Mouse (Mus musculus) heart, adult 2 months (tissue): ENCODE measurements around the gene Ino80e. TPM values are rescaled to one million over a fixed set of nuclear protein-coding genes. Genes with fewer than 3 reads are reported as not detected.

ENCODE experiments used
- DNase-seq, 2 experiments: peaks; one replicate each; pipeline ENCODE4 v3.0.0; 2021
- H3K27ac ChIP-seq: fragments of 200-600 bp; 2 replicates; pipeline ENCODE4 v1.8.1; 2022
- H3K27me3 ChIP-seq: fragments of 200-500 bp; 2 replicates; pipeline ENCODE4 v1.6.1; 2012; ENCODE audit warnings: mild to moderate bottlenecking, low read length, inconsistent platforms, mixed read lengths; ENCODE audit not compliant: control insufficient read depth, insufficient read depth
- H3K36me3 ChIP-seq: fragments of 200-500 bp; 2 replicates; pipeline ENCODE4 v1.6.1; 2012; ENCODE audit warnings: low read length, inconsistent platforms; ENCODE audit not compliant: control insufficient read depth, insufficient read depth
- H3K4me1 ChIP-seq: fragments of 200-500 bp; 2 replicates; pipeline ENCODE4 v1.6.1; 2011; ENCODE audit warnings: low read length; ENCODE audit not compliant: control insufficient read depth, insufficient read depth
- H3K4me3 ChIP-seq: fragments of 200-600 bp; 2 replicates; pipeline ENCODE4 v1.8.1; 2022
- H3K79me2 ChIP-seq: fragments of 200-500 bp; replicated peaks from 2 replicates; pipeline ENCODE4 v1.6.1; 2012; ENCODE audit warnings: mild to moderate bottlenecking, inconsistent platforms, low read length, moderate library complexity, mixed read lengths; ENCODE audit not compliant: control insufficient read depth, insufficient read depth
- H3K9ac ChIP-seq: fragments of 200-500 bp; 2 replicates; pipeline ENCODE4 v1.6.1; 2012; ENCODE audit warnings: low read depth, mild to moderate bottlenecking, control low read depth, inconsistent platforms, low read length, mixed read lengths
- CTCF ChIP-seq: fragments of 200-600 bp; IDR thresholded peaks from 2 replicates; pipeline ENCODE4 v1.8.1; 2022; ENCODE audit warnings: antibody characterized with exemption, mild to moderate bottlenecking, moderate library complexity
- EP300 ChIP-seq: fragments of 200-500 bp; IDR thresholded peaks from 2 replicates; pipeline ENCODE4 v1.6.1; 2011; ENCODE audit warnings: low read depth, low read length, control low read depth; ENCODE audit not compliant: insufficient read depth
- POLR2A ChIP-seq: fragments of 200-500 bp; IDR thresholded peaks from 2 replicates; pipeline ENCODE4 v1.6.1; 2011; ENCODE audit warnings: mild to moderate bottlenecking, low read depth, low read length, control low read depth; ENCODE audit not compliant: insufficient read depth
- WGBS: fragments of 180-500 bp; shearing (Covaris S2); methylation state at CpG from one replicate; pipeline ENCODE4 v1.1.7; 2018; 5-methylcytosine and 5-hydroxymethylcytosine counted together
- intact Hi-C: fragments of 180-260 bp; cut with DNase I; formaldehyde crosslinking; loops from one replicate; pipeline ENCODE4 v1.15.1; 2025
- polyA plus RNA-seq: library from polyadenylated mRNA; depleted of rRNA; stranded (reverse); fragments of >200 nt; gene quantifications from 2 replicates; pipeline ENCODE4 v1.2.3, GENCODE M21; 2012
- total RNA-seq, 2 experiments: library from RNA; stranded (reverse); gene quantifications; 2 replicates each; pipeline ENCODE4 v1.2.3; 2021

The Ino80e gene
- total and polyA plus RNA-seq, 3 experiments = 16.8 to 25.9 (median 18.3) TPM

GRCm38 (mm10) chr7:126896912-126897311 is 34.7 kb upstream of the Ino80e start:
- intact Hi-C loops = loop anchor here (5.0 kb wide), 2 partner anchors 35 to 130 kb away; partner anchors contain the start of genes Hirip3, Ino80e and Maz
- Histone ChIP-seq H3K27me3 (no peaks in the 10 kb centered on the region), H3K79me2 (no peaks in the 10 kb centered on the region), H3K9ac (peak overlapping the region; percentile 17), H3K4me3 (peak overlapping the region; percentile 75; the same call in 1 of the 2 replicates), H3K36me3 (no peaks in the 10 kb centered on the region; the same call in none of the 2 replicates), H3K27ac (peak overlapping the region; percentile 97), H3K4me1 (peaks cover 8% of the 10 kb centered on the region)
- DNase-seq = peak in 1 of 2 experiments; percentile 38
- WGBS = 82% methylated on average over 5 of the region's 5 CpGs
- TF ChIP-seq CTCF (no peak), EP300 (no peak), POLR2A (no peak)

DNA sequence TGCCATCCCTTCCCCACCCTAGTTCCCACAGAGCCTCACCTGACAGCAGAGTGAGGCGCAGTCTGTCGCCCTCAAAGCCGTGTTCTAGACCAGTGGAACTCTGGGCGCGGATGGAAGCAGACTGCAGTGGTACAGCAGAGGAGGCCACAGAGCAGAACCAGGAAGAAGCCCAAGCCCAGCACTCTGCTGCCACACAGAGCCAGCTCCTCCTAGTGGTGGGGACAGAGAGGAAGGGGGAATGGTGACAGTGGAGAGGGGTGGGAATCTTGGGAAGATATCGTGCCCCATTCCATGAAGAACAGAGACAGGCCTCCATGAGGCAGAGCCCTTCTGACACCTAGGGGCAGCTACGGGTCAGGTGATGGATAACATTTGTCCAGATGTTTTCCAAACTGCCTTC is 26.7 kb upstream of the Ino80e start:
- Histone ChIP-seq H3K27ac (peak overlapping the region; percentile 28; the same call in 1 of the 2 replicates), H3K9ac (no peak overlapping the region)
- TF ChIP-seq POLR2A (no peak), CTCF (peak; percentile 67)

GRCm38 (mm10) chr7:126887281-126887680 is 25.1 kb upstream of the Ino80e start:
- no peaks in the 10 kb centered on the region; the same call in 1 of the 2 replicates for H3K4me1 ChIP-seq
- peaks cover 3% of the 10 kb centered on the region for H3K79me2 ChIP-seq
- WGBS = 94% methylated on average over 5 of the region's 5 CpGs
- DNase-seq = no peak
- H3K36me3 ChIP-seq = no peaks in the 10 kb centered on the region
- TF ChIP-seq EP300 = no peak
- no peak for TF ChIP-seq POLR2A
- TF ChIP-seq CTCF = no peak
- intact Hi-C loops = loop anchor here (5.0 kb wide), 1 partner anchor 40 kb away; the partner anchor contains the start of gene Kctd13
- H3K27me3 ChIP-seq = no peaks in the 10 kb centered on the region
- no peak overlapping the region for H3K4me3 ChIP-seq
- H3K27ac ChIP-seq = no peak overlapping the region
- no peak overlapping the region for H3K9ac ChIP-seq

More for the DNA sequence above, 26.7 kb upstream of the Ino80e start:
- Histone ChIP-seq H3K4me3 (no peak overlapping the region), H3K4me1 (no peaks in the 10 kb centered on the region; the same call in 1 of the 2 replicates), H3K79me2 (peaks cover under 1% of the 10 kb centered on the region), H3K36me3 (no peaks in the 10 kb centered on the region), H3K27me3 (no peaks in the 10 kb centered on the region)
- no peak for DNase-seq
- WGBS = 45% methylated on average over 7 of the region's 7 CpGs
- intact Hi-C loops = loop anchor here (2.0 to 5.0 kb wide), 2 partner anchors 38 to 66 kb away; partner anchors contain the start of gene Kctd13

DNA sequence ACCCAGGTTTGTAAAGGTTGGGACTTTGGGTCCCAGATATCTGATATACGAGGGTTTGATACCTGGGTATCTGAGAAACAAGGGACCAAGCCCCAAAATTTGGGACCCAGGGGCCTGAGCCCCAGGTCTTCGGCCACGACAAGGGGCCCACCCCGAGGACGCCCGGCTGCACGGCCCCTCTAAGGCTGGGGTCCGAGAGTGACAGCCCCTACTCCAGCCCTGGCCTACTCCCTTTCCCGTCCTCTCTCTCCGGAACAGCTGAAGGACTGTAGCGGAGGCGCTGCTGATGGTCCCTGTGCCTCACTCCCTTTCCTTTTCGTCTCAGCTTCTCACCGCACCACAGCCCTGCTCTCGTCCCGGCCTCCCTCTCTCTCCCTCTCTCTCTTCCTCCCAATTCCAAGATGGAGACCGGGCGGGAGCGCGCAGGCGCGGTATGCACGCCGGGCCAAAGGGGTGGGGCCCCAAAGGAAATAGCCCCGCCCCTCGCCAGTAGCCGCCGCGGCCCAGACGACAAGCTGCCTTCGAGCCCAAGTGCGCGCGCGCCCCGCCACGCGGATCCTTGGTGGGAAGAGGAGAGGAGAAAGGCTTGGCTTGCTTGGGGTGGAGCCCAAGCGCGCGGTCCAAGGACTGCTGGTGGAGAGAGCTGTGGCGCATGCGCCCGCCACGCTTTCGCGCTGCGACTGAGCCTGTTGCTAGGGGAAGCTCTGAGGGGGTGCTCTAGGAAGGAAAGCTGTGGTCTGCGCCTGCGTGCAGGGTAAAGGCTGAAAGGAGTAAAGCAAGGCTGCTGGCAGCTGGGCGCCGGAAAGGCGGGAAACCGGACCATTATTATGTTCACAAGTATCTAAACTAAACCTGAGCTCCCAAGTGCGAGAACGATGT is 22.3 kb upstream of the Ino80e start, which contains the start of gene Taok2:
Taok2 (minus strand) TSS at position 418 of the 879 bp plus-strand sequence.
- Histone ChIP-seq H3K27me3 (no peaks in the 10 kb centered on the region), H3K27ac (peak within 1 kb of the TSS; percentile 92), H3K36me3 (peaks cover 11% of the 10 kb centered on the region), H3K4me1 (peaks cover 4% of the 10 kb centered on the region), H3K9ac (peak within 1 kb of the TSS; percentile 75), H3K79me2 (peaks cover 6% of the 10 kb centered on the region), H3K4me3 (peak within 1 kb of the TSS; percentile 94)
- under 1% methylated on average over 56 of the region's 56 CpGs for WGBS
- peak; percentile 98 to 99 for DNase-seq
- TF ChIP-seq POLR2A (peak; percentile 98), EP300 (peak; percentile 48; the same call in 1 of the 2 replicates), CTCF (peak; percentile 18)
- intact Hi-C loops = loop anchor here (1.0 to 5.0 kb wide), 4 partner anchors 14 to 143 kb away; partner anchors contain the start of genes Hirip3, Kctd13 and Maz

GRCm38 (mm10) chr7:126883731-126884181 is 21.6 kb upstream of the Ino80e start:
- H3K27me3 ChIP-seq = no peaks in the 10 kb centered on the region
- peak overlapping the region; percentile 92 for H3K27ac ChIP-seq
- peak overlapping the region; percentile 94 for H3K4me3 ChIP-seq
- H3K9ac ChIP-seq = peak overlapping the region; percentile 75
- DNase-seq = peak in 1 of 2 experiments; percentile 66
- peaks cover 6% of the 10 kb centered on the region for H3K79me2 ChIP-seq
- TF ChIP-seq EP300 = no peak
- TF ChIP-seq POLR2A = 0 out of 2 replicates have a peak, but pooled peaks have one; percentile 32
- peaks cover 4% of the 10 kb centered on the region for H3K4me1 ChIP-seq
- H3K36me3 ChIP-seq = peaks cover 17% of the 10 kb centered on the region
- WGBS = under 1% methylated on average over 15 of the region's 15 CpGs
- intact Hi-C loops = loop anchor here (1.0 to 5.0 kb wide), 2 partner anchors 22 to 144 kb away; partner anchors contain the start of genes Hirip3 and Maz

DNA sequence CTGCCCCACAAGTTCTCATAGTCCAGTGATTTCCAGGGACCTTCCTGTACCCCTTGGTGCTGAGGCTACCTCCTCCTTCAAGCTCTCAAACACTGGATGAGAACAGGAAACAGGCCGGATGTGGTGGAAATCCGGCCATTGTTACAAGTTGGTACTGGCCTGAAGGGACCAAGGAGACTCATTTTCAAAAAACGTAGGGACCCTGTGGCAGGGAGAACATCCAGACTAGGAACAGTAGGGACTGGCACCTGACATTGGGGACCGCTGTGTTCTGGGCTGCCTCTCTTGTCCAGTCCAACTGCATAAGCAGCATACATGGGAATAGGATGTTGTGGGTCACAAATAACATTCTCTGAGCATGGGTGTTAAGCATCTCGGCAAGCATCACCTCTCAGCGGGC is 18.9 kb upstream of the Ino80e start:
- peak in 1 of 2 experiments; percentile 68 for DNase-seq
- peaks cover 4% of the 10 kb centered on the region for H3K4me1 ChIP-seq
- peak overlapping the region; percentile 92 for H3K27ac ChIP-seq
- peaks cover 26% of the 10 kb centered on the region for H3K36me3 ChIP-seq
- peak overlapping the region; percentile 22 for H3K9ac ChIP-seq
- peak; percentile 71 for TF ChIP-seq POLR2A
- TF ChIP-seq EP300 = peak; percentile 83; the same call in 1 of the 2 replicates
- TF ChIP-seq CTCF = no peak
- intact Hi-C loops = loop anchor here (5.0 kb wide), 1 partner anchor 146 kb away; the partner anchor contains the start of gene Maz
- H3K4me3 ChIP-seq = peak overlapping the region; percentile 31
- no peaks in the 10 kb centered on the region for H3K27me3 ChIP-seq
- WGBS = 41% methylated on average over 6 of the region's 6 CpGs
- H3K79me2 ChIP-seq = peaks cover 6% of the 10 kb centered on the region
